Mouse (Mus musculus): ENCODE measurements at regions not wholly inside any gene's neighbourhood (a gene's known extent, or its start where the extent isn't known, plus 50 kb on each side); places are given as distances from the start of the nearest gene placed in this dataset.

DNA sequence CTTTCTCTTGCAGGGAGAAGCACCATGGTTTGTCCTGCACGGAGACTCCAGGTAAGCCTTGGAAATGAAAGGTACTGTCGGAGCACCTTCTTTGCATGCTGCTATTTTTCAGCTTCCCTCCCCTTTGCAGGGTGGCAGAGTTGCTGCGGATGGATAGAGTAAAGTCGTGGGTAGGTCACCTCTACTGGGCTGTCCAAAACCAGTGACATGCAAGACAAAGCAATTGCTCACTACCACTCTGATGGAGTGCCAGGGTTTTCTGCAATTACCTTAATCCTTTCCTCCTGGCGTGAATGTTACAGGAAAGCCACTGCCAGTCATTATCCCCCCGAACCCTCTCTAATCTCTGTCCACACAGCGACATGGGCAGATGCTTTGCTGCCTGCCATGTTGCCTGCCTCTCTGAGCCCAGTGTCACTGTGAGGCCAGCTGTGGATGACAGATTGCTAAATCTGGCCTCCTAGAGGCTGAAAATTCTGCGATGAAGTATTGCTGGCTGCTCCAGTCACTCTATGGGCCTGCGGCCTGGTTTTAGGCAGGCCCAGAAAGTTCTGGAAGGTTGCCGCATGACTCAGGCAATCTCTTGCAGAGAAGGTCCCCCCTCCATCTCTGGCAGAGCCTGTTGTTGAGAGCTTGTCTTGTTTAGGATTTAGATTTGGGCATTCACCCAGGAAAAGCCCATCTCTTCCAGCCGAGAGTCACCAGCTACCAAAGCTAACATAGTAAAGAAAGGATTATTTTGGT lies 54.1 kb upstream of the Sod3 start:
- DNase-seq (ENCODE audit: low spot score) = peak; percentile 10

DNA sequence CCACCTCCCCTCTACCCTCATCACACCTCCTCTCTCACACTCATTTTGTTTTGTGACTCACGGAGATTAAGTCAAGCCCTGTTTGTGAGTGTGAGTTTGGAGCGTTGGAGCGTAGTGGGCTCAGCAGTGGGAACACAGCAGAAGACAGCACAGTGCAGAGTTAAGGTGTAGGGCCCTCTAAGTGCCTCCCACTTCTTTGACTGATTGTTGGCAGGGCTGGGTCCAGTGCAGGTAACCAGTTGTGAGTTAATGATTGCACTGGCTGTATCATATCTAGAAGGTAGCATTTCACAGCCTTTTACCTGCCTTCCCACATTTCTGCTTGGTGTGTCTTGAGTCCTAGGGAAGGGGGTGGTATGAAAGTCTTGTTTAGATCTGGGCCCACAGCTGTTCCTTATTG lies 67.3 kb upstream of the Sod3 start:
- no peak for DNase-seq (ENCODE audit: low spot score)

DNA sequence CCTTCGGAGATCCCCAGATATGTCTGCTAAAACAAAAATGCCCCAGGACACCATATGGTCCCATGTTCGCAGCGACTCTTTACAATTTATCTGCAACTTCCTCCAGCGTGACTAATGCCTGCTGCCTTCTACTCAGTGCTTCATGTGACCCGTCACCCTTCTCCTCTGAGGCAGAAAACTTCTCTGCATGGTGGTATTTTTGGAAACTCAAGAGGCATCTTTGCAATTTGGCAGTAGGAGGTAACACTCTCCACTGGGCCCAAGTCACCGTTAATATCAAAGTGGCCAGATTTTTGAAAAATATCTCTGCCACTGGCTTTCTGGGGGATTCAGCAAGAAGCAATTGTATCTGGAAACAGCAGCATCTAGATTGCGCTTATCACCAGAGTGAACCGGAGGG lies 69.1 kb upstream of the Sod3 start:
- DNase-seq (ENCODE audit: low spot score) = no peak

DNA sequence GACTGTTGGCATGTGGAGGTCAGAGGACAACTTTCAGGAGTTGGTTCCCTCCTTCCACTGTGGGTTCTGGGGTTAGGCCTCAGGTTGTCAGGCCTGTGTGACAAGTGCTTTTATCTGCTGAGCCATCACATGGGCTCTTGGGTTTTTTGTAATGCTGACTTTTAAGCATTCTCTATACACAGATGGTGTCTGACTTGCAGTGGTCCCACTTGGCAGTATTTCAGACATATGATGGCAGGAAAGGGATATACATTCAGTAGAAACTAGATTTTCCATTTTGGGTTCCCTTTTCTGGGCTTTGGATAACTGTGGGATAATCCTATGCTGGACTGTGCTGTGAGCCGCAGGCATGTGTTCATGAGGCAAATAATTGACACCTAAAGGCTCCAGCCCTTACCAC lies 75.3 kb upstream of the Sod3 start:
- DNase-seq (ENCODE audit: low spot score) = no peak

DNA sequence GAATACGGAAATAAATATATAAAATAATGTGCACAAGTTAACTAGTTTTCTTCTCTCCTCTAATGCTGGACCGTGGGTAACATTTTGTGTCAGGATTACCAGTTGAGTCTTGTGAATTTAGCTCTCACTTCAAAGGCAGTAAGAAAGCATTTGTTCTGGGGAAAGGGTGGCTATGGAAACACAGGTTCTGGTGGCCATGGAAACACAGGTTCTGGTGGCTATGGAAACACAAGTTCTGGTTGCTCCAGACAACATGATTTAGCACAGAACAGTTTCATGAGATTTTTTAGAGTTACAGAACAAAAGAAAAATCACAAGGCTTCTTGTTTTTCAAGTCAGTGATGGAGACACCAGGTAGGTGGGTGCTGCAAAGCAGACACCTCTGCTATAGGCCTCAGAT lies 82.7 kb upstream of the Sod3 start:
- no peak for DNase-seq (ENCODE audit: low spot score)

DNA sequence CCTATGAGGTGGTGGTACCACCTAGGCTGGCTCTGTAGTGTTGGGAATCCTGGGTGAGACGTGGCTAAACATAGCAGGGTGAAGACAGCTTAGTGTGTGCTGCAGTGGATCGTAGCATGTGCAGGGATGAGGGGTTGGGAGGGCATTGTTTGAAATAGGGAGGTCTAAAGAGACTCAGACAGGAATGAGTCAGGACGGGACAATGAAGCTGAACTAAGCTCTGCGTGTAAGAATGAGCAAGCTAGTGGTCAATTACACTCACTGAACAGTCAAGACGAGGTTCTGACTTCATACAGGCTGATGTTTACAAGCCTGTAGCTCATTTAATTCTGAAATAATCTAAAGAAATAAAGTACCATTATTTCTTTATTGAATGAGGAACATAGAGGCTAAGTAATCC lies 85.5 kb upstream of the Sod3 start:
- DNase-seq (ENCODE audit: low spot score) = no peak

DNA sequence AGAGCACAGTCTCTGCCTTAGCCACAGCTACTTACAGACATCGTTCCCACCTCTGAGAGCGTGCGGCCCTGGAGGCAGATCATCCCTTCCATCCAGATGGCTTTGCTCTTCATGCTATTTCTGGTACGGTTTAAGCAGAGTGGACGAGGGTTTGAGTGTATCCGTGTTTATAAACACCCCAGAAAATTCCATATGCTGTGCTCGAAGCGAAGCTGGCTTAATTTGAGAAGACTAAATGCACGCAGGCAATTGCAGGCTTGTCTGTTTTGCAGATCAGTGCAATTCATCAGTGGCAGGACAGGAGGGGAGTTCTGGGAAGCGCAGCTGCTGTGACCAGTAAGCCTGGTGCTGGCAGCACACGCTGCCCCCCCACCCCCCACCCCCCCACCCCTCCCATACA lies 72.9 kb upstream of the Dhx15 start:
- DNase-seq (ENCODE audit: low spot score) = no peak

DNA sequence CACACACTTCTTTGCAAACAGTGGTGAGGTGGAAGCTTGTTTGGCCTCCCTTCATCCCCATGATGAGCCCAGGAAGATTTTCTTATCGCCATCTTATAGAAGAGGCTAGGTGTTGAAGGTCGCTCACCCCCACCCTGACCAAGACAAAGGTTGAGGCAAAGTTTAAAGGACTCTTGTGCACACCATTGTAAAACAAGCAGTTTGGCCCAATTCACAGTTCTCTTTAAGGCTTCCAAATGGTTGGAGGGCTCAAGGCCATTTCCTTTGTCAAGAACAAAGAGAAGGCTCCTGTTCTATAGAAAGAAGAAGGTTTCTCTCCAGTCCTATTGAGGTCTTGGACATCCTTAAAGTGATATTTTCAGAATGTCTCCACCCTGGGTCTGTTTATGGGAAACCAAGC lies 67.8 kb upstream of the Dhx15 start:
- DNase-seq (ENCODE audit: low spot score) = no peak

DNA sequence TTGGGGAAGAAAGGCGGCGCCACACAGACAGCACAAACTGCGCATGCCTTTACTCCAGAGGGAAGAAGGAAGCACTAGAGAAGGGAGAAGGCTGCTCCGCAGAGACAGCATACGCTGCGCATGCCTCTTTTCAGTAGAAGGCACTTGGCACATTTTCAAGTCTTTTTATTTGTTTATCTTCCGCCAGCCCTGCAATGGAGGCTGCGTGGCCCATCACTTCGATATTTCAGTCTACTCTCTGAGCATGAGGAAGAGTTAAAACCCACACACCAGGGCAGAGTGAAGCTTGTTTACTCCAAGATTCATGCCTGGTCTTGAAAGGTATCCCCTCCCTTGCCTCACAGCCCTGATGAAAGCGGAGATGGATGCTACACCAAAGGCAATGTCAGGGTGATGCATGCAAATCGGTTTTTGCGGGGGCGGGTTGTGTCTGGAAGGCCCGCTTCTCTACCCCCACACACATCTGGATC lies 64.3 kb upstream of the Dhx15 start:
- peak; percentile 2 for DNase-seq (ENCODE audit: low spot score)

DNA sequence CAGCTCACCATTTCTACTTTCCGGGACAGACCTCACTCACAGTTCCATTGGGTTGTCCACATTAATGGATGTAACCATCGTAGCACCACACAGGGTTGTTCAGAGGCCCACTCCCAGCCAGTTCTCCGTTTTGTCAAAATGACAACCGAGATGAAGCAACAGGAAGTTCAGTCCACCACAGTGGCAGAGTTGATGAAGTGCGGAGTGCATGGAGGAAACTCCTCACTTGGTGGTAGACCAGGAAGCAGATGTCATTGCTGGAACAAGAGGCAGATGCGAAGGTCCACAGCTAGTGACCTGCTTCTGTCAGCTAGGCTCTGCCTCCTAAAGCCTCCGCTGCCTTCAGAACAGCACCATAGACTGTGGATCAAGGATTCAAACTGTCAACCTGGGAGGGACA lies 59.5 kb upstream of the Dhx15 start:
- no peak for DNase-seq (ENCODE audit: low spot score)

DNA sequence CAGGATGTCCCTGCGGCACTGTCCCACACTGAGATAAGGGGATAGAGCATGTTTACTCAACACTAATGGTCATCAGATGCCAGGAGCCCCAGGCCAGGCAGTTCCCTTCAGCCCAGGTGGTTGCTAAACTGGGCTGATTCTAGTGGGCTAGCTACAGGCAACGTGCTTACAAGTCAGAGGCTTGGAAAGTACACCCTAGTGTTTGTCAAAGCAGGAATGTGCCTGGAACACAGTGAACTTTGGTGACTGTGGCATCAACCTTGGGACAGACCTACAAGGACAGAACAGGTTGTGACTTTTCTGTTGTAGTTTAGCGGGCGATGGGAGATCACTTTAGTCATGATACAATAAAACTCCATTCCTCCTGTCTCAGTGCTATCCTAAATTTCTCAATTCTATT lies 53.6 kb upstream of the Dhx15 start:
- DNase-seq (ENCODE audit: low spot score) = no peak

DNA sequence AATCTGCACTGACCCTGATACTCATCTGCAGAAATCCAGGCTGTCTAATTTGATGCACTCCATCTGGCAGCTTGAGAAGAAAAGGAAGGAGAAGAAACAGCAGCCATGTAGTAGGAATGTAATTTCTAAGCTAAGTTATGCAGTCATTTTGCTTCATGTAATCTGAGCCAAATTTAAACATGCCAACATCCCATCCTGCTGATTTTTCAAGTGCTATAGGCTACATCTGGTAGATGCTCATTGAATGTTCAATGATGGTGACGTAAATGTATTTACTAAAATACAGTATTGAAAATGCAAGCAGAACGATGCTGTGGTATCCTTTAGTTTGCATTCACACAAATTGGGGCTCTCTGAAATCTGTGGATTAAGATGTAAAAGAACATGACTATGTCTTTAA lies 52.1 kb upstream of the Dhx15 start:
- DNase-seq (ENCODE audit: low spot score) = no peak

DNA sequence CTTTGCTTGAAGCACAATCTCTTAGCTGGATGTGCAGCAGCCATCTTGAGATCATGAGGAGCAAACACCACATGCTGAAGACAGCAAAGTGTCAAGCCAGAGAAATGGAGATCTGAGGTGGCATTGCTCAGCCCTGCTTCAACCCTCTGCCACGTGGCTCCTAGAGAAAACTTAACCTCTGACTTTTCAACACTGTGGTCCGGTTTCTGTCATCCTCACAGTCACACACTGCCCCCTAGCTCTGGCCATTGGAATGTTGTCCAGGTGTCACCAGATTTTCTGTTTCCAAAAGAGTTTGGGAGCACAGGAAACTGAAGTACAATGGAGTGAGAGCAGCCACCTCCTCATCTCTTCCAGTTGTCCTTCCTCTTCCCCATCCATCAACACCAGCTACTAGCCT lies 50.2 kb upstream of the Dhx15 start:
- DNase-seq (ENCODE audit: low spot score) = no peak

All from ovary, postnatal 10 days (tissue).